Mouse (Mus musculus) midbrain, embryonic 12.5 days (tissue): Measurements from ENCODE around the gene Nod1. TPM values are rescaled to one million over a fixed set of nuclear protein-coding genes. Genes with fewer than 3 reads are reported as not detected.

Experiments used
- ATAC-seq: fragments of 200-750 bp; cut with Nextera tagmentation; 2 replicates; pipeline ENCODE4 v1.8.0; 2017; ENCODE audit warnings: low read depth, moderate TSS enrichment, moderate library complexity; ENCODE audit not compliant: low FRiP score
- H3K27ac ChIP-seq: fragments of 300-500 bp; sonication (generic); replicated peaks from 2 replicates; pipeline ENCODE4 v1.5.1; 2016; ENCODE audit warnings: mild to moderate bottlenecking
- H3K27me3 ChIP-seq: fragments of 300-500 bp; sonication (generic); 2 replicates; pipeline ENCODE4 v1.6.1; 2016; ENCODE audit warnings: mild to moderate bottlenecking
- H3K36me3 ChIP-seq: fragments of 300-500 bp; sonication (generic); 2 replicates; pipeline ENCODE4 v1.6.1; 2016
- H3K4me1 ChIP-seq: fragments of 300-500 bp; sonication (generic); 2 replicates; pipeline ENCODE4 v1.6.1; 2016
- H3K4me2 ChIP-seq: fragments of 300-500 bp; sonication (generic); replicated peaks from 2 replicates; pipeline ENCODE4 v1.6.1; 2016; ENCODE audit warnings: mild to moderate bottlenecking, moderate library complexity
- H3K4me3 ChIP-seq: fragments of 300-500 bp; sonication (generic); 2 replicates; pipeline ENCODE4 v1.5.1; 2016; ENCODE audit warnings: mild to moderate bottlenecking
- H3K9ac ChIP-seq: fragments of 300-500 bp; sonication (generic); replicated peaks from 2 replicates; pipeline ENCODE4 v1.6.1; 2016; ENCODE audit warnings: mild to moderate bottlenecking, moderate library complexity
- H3K9me3 ChIP-seq: fragments of 300-500 bp; sonication (generic); 2 replicates; pipeline ENCODE4 v1.6.1; 2016; ENCODE audit warnings: mild to moderate bottlenecking
- WGBS: fragments of 180-500 bp; shearing (Covaris S2); methylation state at CpG from one replicate; pipeline ENCODE4 v1.1.7; 2016; 5-methylcytosine and 5-hydroxymethylcytosine counted together
- polyA plus RNA-seq: library from polyadenylated mRNA; unstranded; fragments of >200 nt; fragmentation: Nextera tagmentation; extraction: Ambion mirVana; gene quantifications from 2 replicates; pipeline ENCODE4 v1.2.1, GENCODE M21; 2016

Nod1 gene
- polyA plus RNA-seq, 1 experiment from 2014 or later = 3.6 TPM

DNA sequence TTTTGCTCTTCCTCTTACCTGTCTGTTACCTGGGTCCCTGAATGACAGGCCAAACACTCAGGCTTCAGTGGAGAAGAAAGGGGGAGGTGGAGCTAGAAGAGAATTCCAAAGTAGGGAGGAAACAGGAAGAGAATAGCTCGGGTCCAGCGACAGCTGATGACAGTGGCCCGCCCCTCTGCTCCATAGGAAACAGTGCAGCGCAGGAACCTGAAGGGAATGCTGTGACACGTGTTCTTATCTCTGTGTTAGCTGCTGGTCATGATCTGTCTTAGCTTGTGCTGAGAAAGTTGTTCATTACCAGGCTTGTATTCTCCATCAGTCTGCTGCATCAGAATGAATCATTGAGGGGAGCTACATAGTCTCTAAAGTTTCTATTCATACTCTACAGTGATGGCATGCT is 95.6 kb downstream of the Nod1 start:
- Histone ChIP-seq H3K27ac (no peak overlapping the region), H3K9ac (no peak overlapping the region), H3K9me3 (no peaks in the 10 kb centered on the region), H3K27me3 (no peaks in the 10 kb centered on the region), H3K36me3 (0 out of 2 replicates have a peak, but pooled peaks cover 6% of the 10 kb centered on the region), H3K4me2 (no peak overlapping the region), H3K4me3 (no peak overlapping the region), H3K4me1 (no peaks in the 10 kb centered on the region)
- 50% methylated on average over 5 of the region's 5 CpGs for WGBS
- ATAC-seq = no peak

Other genes starting within 250 kb of the Nod1 start
- gene Znrf2, start 155.7 kb downstream of the Nod1 start, polyA plus RNA-seq = 3.6 and 4.4 TPM in 2 replicates
- gene Ggct, start 20.3 kb upstream of the Nod1 start, polyA plus RNA-seq = 10.8 and 11.5 TPM in 2 replicates
- gene Gars, start 65.4 kb upstream of the Nod1 start, polyA plus RNA-seq = 198 and 207 TPM in 2 replicates
- gene Crhr2, start 160.4 kb upstream of the Nod1 start, polyA plus RNA-seq = 0.42 and 0.52 TPM in 2 replicates
- gene Inmt, start 202.4 kb upstream of the Nod1 start, polyA plus RNA-seq = not detected in 2 replicates
- 17.6 and 18.1 TPM in 2 replicates for gene Mindy4, start 230.8 kb upstream of the Nod1 start, polyA plus RNA-seq